Mouse (Mus musculus) C2C12 (cell line): ENCODE results near the gene Eva1a. TPM values are rescaled to one million over a fixed set of nuclear protein-coding genes. Genes with fewer than 3 reads are reported as not detected.

Source experiments
- H3K27me3 ChIP-seq: one replicate; pipeline ENCODE4 v1.6.1; 2011; ENCODE audit not compliant: control insufficient read depth, insufficient read depth, insufficient read length
- H3K36me3 ChIP-seq: one replicate; pipeline ENCODE4 v1.6.1; 2011; ENCODE audit not compliant: control insufficient read depth, insufficient read depth
- H3K4me3 ChIP-seq: one replicate; pipeline ENCODE4 v1.5.1; 2011; ENCODE audit warnings: mild to moderate bottlenecking, control low read depth; ENCODE audit not compliant: poor library complexity, insufficient read depth, severe bottlenecking
- H3K79me2 ChIP-seq: one replicate; pipeline ENCODE4 v1.6.1; 2011; ENCODE audit not compliant: control insufficient read depth, insufficient read depth
- H3K79me3 ChIP-seq: one replicate; pipeline ENCODE4 v1.6.1; 2011; ENCODE audit warnings: low read depth, control low read depth
- H3ac ChIP-seq: one replicate; pipeline ENCODE3; 2011; ENCODE audit warnings: low read depth; ENCODE audit not compliant: control insufficient read depth, insufficient read length
- CEBPB ChIP-seq: IDR thresholded peaks from one replicate; pipeline ENCODE4 v1.6.1; 2011; ENCODE audit warnings: low read depth, mild to moderate bottlenecking, control low read depth, moderate library complexity
- CTCF ChIP-seq: IDR thresholded peaks from one replicate; pipeline ENCODE4 v1.5.1; 2011; ENCODE audit not compliant: control insufficient read depth, insufficient read depth, insufficient read length
- FOSL1 ChIP-seq: IDR thresholded peaks from one replicate; pipeline ENCODE4 v1.8.0; 2011; ENCODE audit warnings: mild to moderate bottlenecking, low read length; ENCODE audit not compliant: poor library complexity, insufficient read depth, severe bottlenecking
- MAX ChIP-seq: IDR thresholded peaks from one replicate; pipeline ENCODE4 v1.6.1; 2011; ENCODE audit warnings: mild to moderate bottlenecking, control low read depth
- MYOD1 ChIP-seq: IDR thresholded peaks from one replicate; pipeline ENCODE4 v1.6.1; 2011; ENCODE audit warnings: low read depth; ENCODE audit not compliant: control insufficient read depth, insufficient read length
- MYOG ChIP-seq: IDR thresholded peaks from one replicate; pipeline ENCODE4 v1.6.1; 2011; ENCODE audit not compliant: control insufficient read depth, insufficient read length; ENCODE audit errors: extremely low read depth
- USF1 ChIP-seq: IDR thresholded peaks from one replicate; pipeline ENCODE4 v1.6.1; 2011; ENCODE audit warnings: low read depth, mild to moderate bottlenecking, control low read depth, moderate library complexity
- long read RNA-seq, 2 experiments: library from polyadenylated mRNA; unstranded; transcript quantifications; one replicate each; pipeline ENCODE4 v2.0.0; 2019 to 2020
- polyA plus RNA-seq: library from polyadenylated mRNA; unstranded; fragments of >200 nt; fragmentation: generic; extraction: Trizol; gene quantifications from one replicate; pipeline ENCODE4 v1.2.1, GENCODE M21; 2012; ENCODE audit warnings: missing spikeins

Eva1a gene
- polyA plus RNA-seq: 0.64 TPM
- long read RNA-seq, experiment 1, partial matches to known transcripts: 0 of 4 reads
- long read RNA-seq, experiment 1, other reads (novel, unspliced or antisense): 3 of 4 reads
- long read RNA-seq, experiment 2, transcript Eva1a-201 (3 exons, 1,773 nt): major isoform, 14 of 14 reads
- long read RNA-seq, experiment 2, partial matches to known transcripts: 0 of 14 reads
- long read RNA-seq, experiment 2, other reads (novel, unspliced or antisense): 0 of 14 reads

DNA sequence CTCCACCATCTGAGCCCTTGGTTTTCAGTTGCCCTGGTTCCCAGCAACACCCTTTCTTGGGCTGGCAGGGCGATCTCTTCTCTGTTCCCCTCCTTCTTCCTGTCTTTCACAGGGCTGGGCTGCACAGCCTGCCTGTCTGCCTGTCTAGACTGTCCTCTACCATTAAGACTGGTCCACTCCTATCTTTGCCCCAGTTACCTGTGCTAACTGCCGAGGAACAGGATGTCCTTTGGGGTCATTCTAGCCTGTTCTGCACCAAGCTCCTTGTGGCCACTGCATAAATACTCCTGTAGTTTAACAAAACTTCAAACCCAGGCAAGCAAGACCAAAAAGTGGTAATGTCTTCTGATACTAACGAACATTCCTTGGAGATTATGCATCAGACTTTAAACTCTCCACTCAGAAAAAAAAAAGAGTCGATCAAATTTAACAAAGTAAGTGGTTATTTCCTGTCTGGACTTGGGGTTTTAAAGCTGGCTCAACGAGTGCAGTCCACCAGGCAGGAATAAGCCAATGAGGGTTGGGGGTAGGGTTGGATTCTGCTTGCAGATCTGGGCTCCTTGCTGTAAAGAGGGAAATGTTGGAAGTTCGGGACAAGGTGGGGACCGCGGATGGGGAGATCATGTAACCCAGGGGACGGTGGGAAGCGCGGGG lies at the start of gene Eva1a:
Gene Eva1a, plus strand, starts transcription at position 210 of the 654 bp plus-strand sequence.
- Histone ChIP-seq H3K4me3 (no peak within 1 kb of the TSS), H3K36me3 (no peaks in the 10 kb centered on the region), H3K79me2 (no peaks in the 10 kb centered on the region), H3K27me3 (no peaks in the 10 kb centered on the region), H3ac (peak within 1 kb of the TSS; percentile 18), H3K79me3 (no peaks in the 10 kb centered on the region)
- TF ChIP-seq FOSL1 (no peak), MYOG (no peak), CEBPB (no peak), USF1 (no peak), MYOD1 (no peak), MAX (no peak), CTCF (no peak)

DNA sequence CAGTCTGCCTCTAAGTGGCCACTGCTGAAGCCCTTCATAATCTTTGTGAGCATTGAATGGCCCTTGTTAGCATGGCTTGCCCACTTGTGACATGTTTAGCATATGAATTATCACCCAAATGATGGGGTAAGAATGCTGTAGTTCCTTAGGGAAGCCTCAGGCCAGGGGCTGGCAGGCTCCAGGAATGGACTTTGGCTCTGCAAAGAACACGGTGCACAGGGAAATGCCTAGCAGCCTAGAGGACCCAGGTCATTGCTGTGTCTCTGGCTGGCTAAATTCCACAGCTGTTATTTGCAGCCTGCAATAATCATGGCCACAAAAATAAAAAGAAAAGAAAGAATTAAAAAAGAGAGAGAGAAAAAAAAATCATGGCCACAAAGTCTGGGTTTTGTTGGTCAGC lies 28.5 kb upstream of the Eva1a start:
- H3K79me3 ChIP-seq: no peaks in the 10 kb centered on the region
- no peak overlapping the region for H3K4me3 ChIP-seq
- TF ChIP-seq CTCF: no peak
- no peak overlapping the region for H3ac ChIP-seq
- H3K27me3 ChIP-seq: no peaks in the 10 kb centered on the region
- no peaks in the 10 kb centered on the region for H3K36me3 ChIP-seq
- no peaks in the 10 kb centered on the region for H3K79me2 ChIP-seq

DNA sequence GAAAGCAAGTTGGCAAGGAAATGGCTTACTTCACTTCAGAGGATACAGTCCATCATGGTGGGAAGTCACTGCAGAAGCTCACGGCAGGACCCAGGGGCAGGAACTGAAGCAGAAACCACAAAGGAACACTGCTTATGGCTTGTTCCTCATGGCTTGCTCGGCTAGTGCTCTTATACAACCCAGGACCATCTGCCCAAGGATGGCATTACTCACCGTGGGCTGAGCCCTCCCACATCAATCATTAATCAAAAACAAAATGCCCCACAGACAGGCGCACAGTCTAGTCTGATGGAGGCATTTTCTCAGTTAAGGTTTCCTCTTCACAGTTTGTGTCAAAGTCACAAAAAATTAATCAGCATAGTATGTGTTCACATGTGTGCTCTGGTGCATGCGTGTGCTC lies 19.8 kb upstream of the Eva1a start:
- Histone ChIP-seq H3K27me3 (no peaks in the 10 kb centered on the region), H3K79me3 (no peaks in the 10 kb centered on the region), H3K36me3 (no peaks in the 10 kb centered on the region), H3K4me3 (no peak overlapping the region), H3K79me2 (no peaks in the 10 kb centered on the region), H3ac (no peak overlapping the region)
- TF ChIP-seq MYOD1: no peak
- TF ChIP-seq CTCF: no peak
- no peak for TF ChIP-seq CEBPB
- no peak for TF ChIP-seq MAX
- TF ChIP-seq FOSL1: no peak
- no peak for TF ChIP-seq MYOG
- no peak for TF ChIP-seq USF1

DNA sequence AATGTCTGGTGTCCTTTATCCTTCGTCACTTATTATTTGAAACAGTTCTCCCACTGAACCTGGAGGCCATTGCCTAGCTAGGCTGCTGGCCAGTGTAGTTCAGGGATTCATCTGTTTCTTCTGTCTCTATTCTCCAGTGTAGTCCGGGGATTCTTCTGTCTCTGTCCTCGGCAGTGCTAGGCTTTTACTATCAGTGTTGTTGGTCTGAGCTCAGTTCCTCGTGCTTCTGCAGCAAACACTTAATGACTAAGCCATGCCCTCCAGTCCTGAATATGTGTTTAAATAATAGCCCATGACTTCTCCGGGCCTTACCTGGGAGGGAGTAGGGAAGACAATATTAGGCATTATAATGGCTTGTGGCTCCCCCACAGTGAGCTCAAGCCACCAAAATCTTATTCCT lies 19.3 kb upstream of the Eva1a start:
- Histone ChIP-seq H3K79me3 (no peaks in the 10 kb centered on the region), H3K79me2 (no peaks in the 10 kb centered on the region), H3K27me3 (no peaks in the 10 kb centered on the region), H3K4me3 (no peak overlapping the region), H3K36me3 (no peaks in the 10 kb centered on the region), H3ac (no peak overlapping the region)
- TF ChIP-seq MYOD1 (no peak), MYOG (no peak), CTCF (no peak), MAX (no peak), CEBPB (no peak), FOSL1 (no peak), USF1 (no peak)

DNA sequence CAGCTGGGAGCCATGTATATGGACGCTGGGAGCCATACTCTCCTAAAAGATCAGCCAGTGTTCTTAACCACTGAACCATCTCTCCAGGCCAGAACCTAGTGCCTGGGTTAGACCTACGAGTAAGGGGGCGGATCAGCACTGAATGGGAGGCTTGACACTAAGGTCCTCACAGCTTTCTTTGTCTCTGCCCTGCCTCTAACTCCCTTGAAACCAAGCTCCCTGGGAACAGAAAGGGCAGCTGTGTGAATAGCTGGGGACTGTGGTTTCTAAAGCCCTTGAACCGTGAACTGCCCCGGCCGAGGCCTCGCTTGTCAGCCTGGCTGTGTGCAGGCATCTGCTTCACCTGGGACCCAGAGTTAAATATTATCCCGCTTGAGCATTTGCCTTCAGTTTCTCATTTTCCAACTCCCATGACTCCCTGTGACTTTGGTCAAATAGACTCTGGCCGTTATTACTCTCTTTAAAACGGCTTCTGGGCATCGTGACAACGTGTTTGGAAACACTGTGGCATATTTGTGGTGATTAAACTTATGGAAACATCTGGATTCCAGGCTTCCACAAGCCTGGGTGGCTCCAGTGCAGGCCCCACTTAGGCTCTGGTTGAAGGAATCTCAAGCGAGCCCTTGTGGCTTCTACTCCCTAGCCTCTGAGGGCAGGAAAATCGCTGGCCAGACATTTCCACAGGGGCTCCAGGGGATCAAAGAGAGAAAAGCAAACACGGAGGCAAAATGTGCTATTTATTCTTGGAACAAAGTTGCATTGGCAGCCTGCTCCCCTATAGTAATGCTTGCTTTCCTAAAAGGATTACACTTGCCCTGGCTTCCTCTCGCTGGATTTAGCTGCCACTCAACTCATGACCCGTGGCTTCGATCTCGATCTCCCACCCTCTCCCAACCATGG lies 11.0 kb upstream of the Eva1a start:
- no peaks in the 10 kb centered on the region for H3K79me2 ChIP-seq
- H3ac ChIP-seq: no peak overlapping the region
- H3K36me3 ChIP-seq: no peaks in the 10 kb centered on the region
- TF ChIP-seq CTCF (no peak), MYOD1 (no peak), USF1 (no peak), CEBPB (no peak)
- no peak overlapping the region for H3K4me3 ChIP-seq
- H3K79me3 ChIP-seq: no peaks in the 10 kb centered on the region
- no peaks in the 10 kb centered on the region for H3K27me3 ChIP-seq
